Mouse (Mus musculus): Measurements from ENCODE around the gene Gm5737. TPM values are rescaled to one million over a fixed set of nuclear protein-coding genes. Genes with fewer than 3 reads are reported as not detected.

Gene Gm5737
- total and polyA plus RNA-seq, 2 experiments from 2014 or later, result 0.11 to 0.58 TPM

DNA sequence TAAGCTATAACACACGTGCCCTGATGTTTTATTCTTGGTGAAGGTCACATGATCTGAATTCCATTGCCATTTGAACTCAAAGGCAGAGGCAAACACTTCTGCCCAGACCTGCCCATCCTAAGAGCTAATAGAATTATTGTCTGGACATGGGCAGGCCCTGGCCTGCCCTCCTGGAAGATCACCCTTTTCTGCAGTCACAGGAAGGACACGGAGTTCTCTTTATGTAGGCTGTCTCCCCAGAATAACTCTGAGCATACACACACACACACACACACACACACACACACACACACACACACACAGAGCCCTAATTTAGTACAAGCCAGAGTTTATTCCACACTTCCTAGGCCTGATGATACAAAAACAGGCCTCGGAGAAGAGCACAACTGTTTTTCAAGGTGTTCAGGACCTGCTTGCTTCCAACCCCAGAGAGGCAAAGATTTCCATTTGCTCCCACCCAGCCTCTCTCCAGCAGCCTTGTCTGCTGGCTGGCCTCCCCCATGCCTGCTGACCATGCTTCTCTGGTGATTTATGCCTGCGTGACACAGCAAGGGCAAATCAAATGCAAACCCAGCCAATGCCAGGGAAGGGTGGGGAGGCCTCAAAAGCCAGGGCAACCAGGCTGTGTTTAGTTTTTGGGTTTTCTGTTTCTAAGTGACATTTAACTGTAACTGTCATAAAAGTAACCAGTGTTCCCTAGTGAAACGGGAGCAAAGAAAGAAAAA is 26.4 kb downstream of the Gm5737 start:
- no peak for TF ChIP-seq CTCF (IDR thresholded peaks at IDR 0.05; ENCODE audit: low read depth)
- no peak overlapping the region for H3K4me2 ChIP-seq (ENCODE audit: low read depth, low read length)
- peaks cover 2% of the 10 kb centered on the region; the same call in 1 of the 2 replicates for H3K4me1 ChIP-seq (ENCODE audit: insufficient read depth, low read length)
- 74% methylated on average over 5 of the region's 5 CpGs for WGBS
- no peaks in the 10 kb centered on the region for H3K36me3 ChIP-seq (ENCODE audit: insufficient read depth, low read length)
- no peak overlapping the region for H3K27ac ChIP-seq
- ATAC-seq (no peak), DNase-seq (ENCODE audit: low spot score) (no peak)
- H3K9ac ChIP-seq (replicated peaks; ENCODE audit: low read length), result no peak overlapping the region
- no peaks in the 10 kb centered on the region for H3K27me3 ChIP-seq (ENCODE audit: insufficient read depth, low read length)
- H3K4me3 ChIP-seq (ENCODE audit: low read length), result no peak overlapping the region
- no peaks in the 10 kb centered on the region for H3K9me3 ChIP-seq (ENCODE audit: low read length)

GRCm38 (mm10) chr7:120839786-120840185 is 27.6 kb downstream of the Gm5737 start:
- Histone ChIP-seq H3K27me3 (ENCODE audit: insufficient read depth, low read length) (no peaks in the 10 kb centered on the region), H3K4me1 (ENCODE audit: insufficient read depth, low read length) (peaks cover 14% of the 10 kb centered on the region; the same call in 1 of the 2 replicates), H3K27ac (no peak overlapping the region), H3K9ac (replicated peaks; ENCODE audit: low read length) (no peak overlapping the region), H3K4me3 (ENCODE audit: low read length) (no peak overlapping the region), H3K4me2 (ENCODE audit: low read depth, low read length) (no peak overlapping the region), H3K9me3 (ENCODE audit: low read length) (no peaks in the 10 kb centered on the region), H3K36me3 (ENCODE audit: insufficient read depth, low read length) (no peaks in the 10 kb centered on the region)
- ATAC-seq (no peak), DNase-seq (ENCODE audit: low spot score) (no peak)
- 82% methylated on average over 2 of the region's 2 CpGs for WGBS
- TF ChIP-seq CTCF (IDR thresholded peaks at IDR 0.05; ENCODE audit: low read depth), result no peak

- TF ChIP-seq CTCF (IDR thresholded peaks at IDR 0.05; ENCODE audit: low read depth), result no peak
- Histone ChIP-seq H3K27me3 (ENCODE audit: insufficient read depth, low read length) (no peaks in the 10 kb centered on the region), H3K9me3 (ENCODE audit: low read length) (no peaks in the 10 kb centered on the region), H3K4me2 (ENCODE audit: low read depth, low read length) (peak within 1 kb of the TSS; percentile 81), H3K27ac (peak within 1 kb of the TSS; percentile 98), H3K4me3 (ENCODE audit: low read length) (peak within 1 kb of the TSS; percentile 82), H3K4me1 (ENCODE audit: insufficient read depth, low read length) (peaks cover 14% of the 10 kb centered on the region; the same call in 1 of the 2 replicates), H3K9ac (replicated peaks; ENCODE audit: low read length) (peak within 1 kb of the TSS; percentile 94), H3K36me3 (ENCODE audit: insufficient read depth, low read length) (no peaks in the 10 kb centered on the region)
- DNase-seq (ENCODE audit: low spot score) (peak; percentile 90), ATAC-seq (peak; percentile 92)
- WGBS, result 3% methylated on average over 33 of the region's 35 CpGs
Observed at GRCm38 (mm10) chr7:120842345-120843036, 30.3 kb downstream of the Gm5737 start, which contains the start of gene Eef2k. Gene Eef2k (plus strand): TSS chr7:120842831.

GRCm38 (mm10) chr7:120843037-120843621 is 31.0 kb downstream of the Gm5737 start:
- Histone ChIP-seq H3K4me3 (ENCODE audit: low read length) (peak overlapping the region; percentile 82), H3K36me3 (ENCODE audit: insufficient read depth, low read length) (no peaks in the 10 kb centered on the region), H3K9ac (replicated peaks; ENCODE audit: low read length) (peak overlapping the region; percentile 94), H3K27ac (peak overlapping the region; percentile 98), H3K9me3 (ENCODE audit: low read length) (no peaks in the 10 kb centered on the region), H3K4me1 (ENCODE audit: insufficient read depth, low read length) (peaks cover 14% of the 10 kb centered on the region; the same call in 1 of the 2 replicates), H3K27me3 (ENCODE audit: insufficient read depth, low read length) (no peaks in the 10 kb centered on the region), H3K4me2 (ENCODE audit: low read depth, low read length) (peak overlapping the region; percentile 81)
- 0% methylated on average over 40 of the region's 40 CpGs for WGBS
- DNase-seq (ENCODE audit: low spot score), result peak; percentile 93
- peak; percentile 17; the same call in 1 of the 2 replicates for TF ChIP-seq CTCF (IDR thresholded peaks at IDR 0.05; ENCODE audit: low read depth)
- peak; percentile 89 for ATAC-seq

DNA sequence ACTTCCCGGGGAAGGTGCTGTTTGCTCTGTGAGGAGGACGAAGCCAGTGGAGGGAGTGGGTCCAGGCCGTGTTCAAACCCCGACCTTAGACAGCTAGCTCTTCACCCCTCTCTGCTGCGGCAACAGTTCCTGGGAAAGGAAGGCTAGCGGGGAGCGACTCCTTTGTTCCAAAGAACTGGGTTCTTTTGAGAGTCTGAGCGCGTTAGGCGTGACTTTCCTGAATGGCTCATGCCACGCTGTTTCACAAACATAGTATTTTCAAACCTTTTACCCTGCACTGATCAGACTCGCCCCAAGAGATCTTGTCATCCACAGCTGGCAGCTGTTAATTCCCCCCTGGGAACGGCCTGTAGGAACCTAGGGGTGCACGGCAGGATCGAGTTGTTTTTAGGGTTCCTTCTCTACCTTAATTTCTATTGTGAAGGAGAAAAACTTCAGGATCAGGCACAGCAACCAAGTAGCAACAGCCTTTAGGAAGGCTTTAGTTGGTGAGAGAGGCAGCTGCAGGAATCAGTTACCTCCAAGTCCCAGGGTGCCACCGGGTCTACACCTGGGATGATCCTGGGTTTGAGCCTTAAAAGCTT is 31.8 kb downstream of the Gm5737 start:
- Histone ChIP-seq H3K9ac (replicated peaks; ENCODE audit: low read length) (peak overlapping the region; percentile 94), H3K4me3 (ENCODE audit: low read length) (peak overlapping the region; percentile 82), H3K27me3 (ENCODE audit: insufficient read depth, low read length) (no peaks in the 10 kb centered on the region), H3K4me1 (ENCODE audit: insufficient read depth, low read length) (peaks cover 14% of the 10 kb centered on the region; the same call in 1 of the 2 replicates), H3K36me3 (ENCODE audit: insufficient read depth, low read length) (no peaks in the 10 kb centered on the region), H3K27ac (peak overlapping the region; percentile 98), H3K9me3 (ENCODE audit: low read length) (no peaks in the 10 kb centered on the region), H3K4me2 (ENCODE audit: low read depth, low read length) (peak overlapping the region; percentile 81)
- TF ChIP-seq CTCF (IDR thresholded peaks at IDR 0.05; ENCODE audit: low read depth), result no peak
- WGBS, result 2% methylated on average over 16 of the region's 16 CpGs
- ATAC-seq (no peak; the same call in 1 of the 2 replicates), DNase-seq (ENCODE audit: low spot score) (peak; percentile 50)

DNA sequence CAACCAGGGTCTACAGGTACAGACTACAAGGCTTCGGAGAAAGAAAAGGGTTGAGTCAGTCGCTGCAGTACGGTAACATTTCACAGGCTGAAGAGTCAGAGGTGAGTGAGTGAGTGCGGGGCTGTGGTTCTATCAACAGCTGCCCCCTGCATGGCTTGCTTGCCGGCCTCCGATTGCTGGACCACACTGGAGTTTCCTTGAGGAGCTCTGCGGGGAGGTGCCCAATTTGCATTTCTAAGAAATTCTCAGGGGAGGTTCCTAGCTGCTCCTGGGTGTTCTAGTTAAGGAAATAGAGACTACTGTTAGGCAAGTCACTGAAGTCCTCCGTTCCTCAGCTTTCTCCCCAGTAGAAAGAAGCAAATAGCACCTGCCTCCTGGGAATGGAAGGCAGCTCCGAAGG is 32.5 kb downstream of the Gm5737 start:
- peaks cover 14% of the 10 kb centered on the region; the same call in 1 of the 2 replicates for H3K4me1 ChIP-seq (ENCODE audit: insufficient read depth, low read length)
- peak overlapping the region; percentile 82 for H3K4me3 ChIP-seq (ENCODE audit: low read length)
- no peaks in the 10 kb centered on the region for H3K27me3 ChIP-seq (ENCODE audit: insufficient read depth, low read length)
- H3K27ac ChIP-seq, result no peak overlapping the region
- H3K9ac ChIP-seq (replicated peaks; ENCODE audit: low read length), result peak overlapping the region; percentile 94; the same call in 1 of the 2 replicates
- H3K36me3 ChIP-seq (ENCODE audit: insufficient read depth, low read length), result no peaks in the 10 kb centered on the region
- 12% methylated on average over 9 of the region's 9 CpGs for WGBS
- TF ChIP-seq CTCF (IDR thresholded peaks at IDR 0.05; ENCODE audit: low read depth), result no peak
- ATAC-seq (no peak), DNase-seq (ENCODE audit: low spot score) (no peak)
- no peaks in the 10 kb centered on the region for H3K9me3 ChIP-seq (ENCODE audit: low read length)
- H3K4me2 ChIP-seq (ENCODE audit: low read depth, low read length), result peak overlapping the region; percentile 81

All from hindbrain, postnatal 0 days (tissue).